Mouse (Mus musculus): Measurements from ENCODE around the gene Adra2b.

DNA sequence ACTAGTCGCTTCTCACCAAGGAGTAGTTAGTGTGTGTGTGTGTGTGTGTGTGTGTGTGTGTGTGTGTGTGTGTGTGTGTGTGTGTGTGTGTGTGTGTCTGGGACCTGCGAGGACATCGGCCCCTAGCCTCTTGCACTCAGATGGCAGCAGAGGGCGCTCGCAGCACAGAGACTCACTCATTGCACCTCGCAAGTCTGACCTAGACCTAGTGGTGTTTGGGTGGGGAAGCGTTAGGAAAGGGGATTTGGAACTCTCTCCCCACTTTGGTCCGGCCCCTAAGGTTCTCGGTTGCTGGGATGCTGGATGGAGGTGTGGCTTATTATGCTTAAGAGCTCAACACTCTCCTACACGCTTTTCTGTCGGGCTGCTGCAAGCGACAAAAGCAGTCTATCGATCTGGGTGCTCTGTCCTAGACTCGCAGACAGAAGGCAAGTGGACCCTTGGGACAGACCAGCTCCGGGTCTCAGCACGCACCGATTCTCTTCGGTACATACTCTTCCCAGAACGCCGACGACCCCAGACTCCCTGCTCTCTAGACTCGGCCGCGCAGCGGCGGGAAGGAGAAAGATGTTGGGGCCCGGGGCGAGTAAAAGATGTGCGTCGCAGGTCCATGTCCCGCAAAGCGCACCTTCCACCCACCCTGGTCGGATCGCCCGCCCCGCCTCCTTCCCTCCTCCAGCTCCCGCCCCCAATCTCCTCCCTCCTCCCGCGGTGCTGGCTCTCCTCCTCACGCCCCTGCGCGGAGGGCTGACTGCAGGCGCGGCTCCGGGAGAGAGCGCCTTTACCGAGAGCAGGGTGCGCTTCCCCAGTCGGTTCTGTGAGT lies at the start of gene Adra2b:
- TF ChIP-seq CTCF (IDR thresholded peaks at IDR 0.05; ENCODE audit: low read depth) (peak; percentile 94), EP300 (IDR thresholded peaks at IDR 0.05; ENCODE audit: low read depth) (no peak)

Data from liver, postnatal 0 days (tissue).